Mouse (Mus musculus) hindbrain, embryonic 15.5 days (tissue): ENCODE results near the gene Foxe1. TPM values are rescaled to one million over a fixed set of nuclear protein-coding genes. Genes with fewer than 3 reads are reported as not detected.

ENCODE experiments used
- ATAC-seq: fragments of 200-750 bp; cut with Nextera tagmentation; 2 replicates; pipeline ENCODE4 v1.8.0; 2017; ENCODE audit warnings: low read depth, moderate number of reproducible peaks, moderate TSS enrichment; ENCODE audit not compliant: low FRiP score
- H3K27ac ChIP-seq: fragments of 300-500 bp; sonication (generic); replicated peaks from 2 replicates; pipeline ENCODE4 v1.5.1; 2015; ENCODE audit warnings: mild to moderate bottlenecking, inconsistent platforms
- H3K27me3 ChIP-seq: fragments of 300-500 bp; sonication (generic); 2 replicates; pipeline ENCODE4 v1.6.1; 2015; ENCODE audit warnings: control low read depth, inconsistent platforms
- H3K36me3 ChIP-seq: fragments of 300-500 bp; sonication (generic); 2 replicates; pipeline ENCODE4 v1.6.1; 2015; ENCODE audit warnings: control low read depth, inconsistent platforms
- H3K4me1 ChIP-seq: fragments of 300-500 bp; sonication (generic); replicated peaks from 2 replicates; pipeline ENCODE4 v1.6.1; 2015; ENCODE audit warnings: control low read depth, inconsistent platforms
- H3K4me2 ChIP-seq: fragments of 300-500 bp; sonication (generic); 2 replicates; pipeline ENCODE4 v1.6.1; 2015; ENCODE audit warnings: moderate library complexity, mild to moderate bottlenecking, inconsistent platforms
- H3K4me3 ChIP-seq: fragments of 300-500 bp; sonication (generic); 2 replicates; pipeline ENCODE4 v1.5.1; 2015; ENCODE audit warnings: mild to moderate bottlenecking, inconsistent platforms
- H3K9ac ChIP-seq: fragments of 300-500 bp; sonication (generic); 2 replicates; pipeline ENCODE4 v1.6.1; 2015; ENCODE audit warnings: inconsistent platforms
- H3K9me3 ChIP-seq: fragments of 300-500 bp; sonication (generic); 2 replicates; pipeline ENCODE4 v1.6.1; 2016; ENCODE audit warnings: control low read depth, inconsistent platforms
- WGBS: fragments of 180-500 bp; shearing (Covaris S2); methylation state at CpG from one replicate; pipeline ENCODE4 v1.1.7; 2015; 5-methylcytosine and 5-hydroxymethylcytosine counted together
- polyA plus RNA-seq: library from polyadenylated mRNA; unstranded; fragments of >200 nt; fragmentation: Nextera tagmentation; extraction: Ambion mirVana; gene quantifications from 2 replicates; pipeline ENCODE4 v1.2.1, GENCODE M21; 2015

The Foxe1 gene
- not detected in 2 replicates for polyA plus RNA-seq

- ATAC-seq, result no peak
- no peak within 1 kb of the TSS for H3K9ac ChIP-seq
These were observed at the start of gene Foxe1 for GRCm38 (mm10) chr4:46343596-46344260. Gene Foxe1, plus strand, starts transcription at chr4:46343609.

GRCm38 (mm10) chr4:46304071-46304470, 39.3 kb upstream of the Foxe1 start:
- peak overlapping the region; percentile 19 for H3K9ac ChIP-seq
- 7% methylated on average over 8 of the region's 8 CpGs for WGBS
- no peak for ATAC-seq
- no peaks in the 10 kb centered on the region for H3K36me3 ChIP-seq
- no peaks in the 10 kb centered on the region for H3K9me3 ChIP-seq
- peak overlapping the region; percentile 68 for H3K4me3 ChIP-seq
- H3K4me2 ChIP-seq, result peak overlapping the region; percentile 81
- peaks cover 11% of the 10 kb centered on the region for H3K4me1 ChIP-seq
- H3K27me3 ChIP-seq, result no peaks in the 10 kb centered on the region
- H3K27ac ChIP-seq, result peak overlapping the region; percentile 58; the same call in 1 of the 2 replicates

More at GRCm38 (mm10) chr4:46343596-46344260, at the start of gene Foxe1:
- Histone ChIP-seq H3K4me1 (peaks cover 21% of the 10 kb centered on the region), H3K4me2 (peak within 1 kb of the TSS; percentile 56), H3K36me3 (no peaks in the 10 kb centered on the region), H3K9me3 (no peaks in the 10 kb centered on the region), H3K4me3 (peak within 1 kb of the TSS; percentile 40), H3K27me3 (peaks cover 95% of the 10 kb centered on the region), H3K27ac (no peak within 1 kb of the TSS)
- WGBS, result under 1% methylated on average over 67 of the region's 70 CpGs

- WGBS, result under 1% methylated on average over 78 of the region's 78 CpGs
- H3K4me1 ChIP-seq, result peaks cover 11% of the 10 kb centered on the region
- H3K36me3 ChIP-seq, result no peaks in the 10 kb centered on the region
- peak; percentile 88 for ATAC-seq
- H3K9me3 ChIP-seq, result no peaks in the 10 kb centered on the region
- no peaks in the 10 kb centered on the region for H3K27me3 ChIP-seq
- H3K9ac ChIP-seq, result peak overlapping the region; percentile 80
- H3K4me3 ChIP-seq, result peak overlapping the region; percentile 68
- H3K4me2 ChIP-seq, result peak overlapping the region; percentile 81
- H3K27ac ChIP-seq, result peak overlapping the region; percentile 85
These were observed 38.5 kb upstream of the Foxe1 start for GRCm38 (mm10) chr4:46304757-46305384.

GRCm38 (mm10) chr4:46305436-46305835, 38.0 kb upstream of the Foxe1 start:
- no peaks in the 10 kb centered on the region for H3K27me3 ChIP-seq
- H3K36me3 ChIP-seq, result no peaks in the 10 kb centered on the region
- H3K4me2 ChIP-seq, result peak overlapping the region; percentile 81
- H3K9me3 ChIP-seq, result no peaks in the 10 kb centered on the region
- peak overlapping the region; percentile 80 for H3K9ac ChIP-seq
- WGBS, result 18% methylated on average over 7 of the region's 7 CpGs
- ATAC-seq, result no peak
- peak overlapping the region; percentile 85; the same call in 1 of the 2 replicates for H3K27ac ChIP-seq
- peaks cover 11% of the 10 kb centered on the region for H3K4me1 ChIP-seq
- H3K4me3 ChIP-seq, result peak overlapping the region; percentile 68

GRCm38 (mm10) chr4:46307341-46307740, 36.1 kb upstream of the Foxe1 start:
- no peaks in the 10 kb centered on the region for H3K27me3 ChIP-seq
- peaks cover 11% of the 10 kb centered on the region for H3K4me1 ChIP-seq

GRCm38 (mm10) chr4:46307869-46308268, 35.5 kb upstream of the Foxe1 start:
- H3K4me2 ChIP-seq, result no peak overlapping the region
- no peak overlapping the region for H3K9ac ChIP-seq
- H3K4me1 ChIP-seq, result peaks cover 11% of the 10 kb centered on the region
- no peaks in the 10 kb centered on the region for H3K27me3 ChIP-seq
- no peak for ATAC-seq
- H3K36me3 ChIP-seq, result no peaks in the 10 kb centered on the region
- H3K9me3 ChIP-seq, result no peaks in the 10 kb centered on the region
- 86% methylated on average over 7 of the region's 7 CpGs for WGBS
- no peak overlapping the region for H3K4me3 ChIP-seq
- H3K27ac ChIP-seq, result no peak overlapping the region

More at GRCm38 (mm10) chr4:46307341-46307740, 36.1 kb upstream of the Foxe1 start:
- no peaks in the 10 kb centered on the region for H3K9me3 ChIP-seq
- no peak overlapping the region for H3K27ac ChIP-seq
- no peaks in the 10 kb centered on the region for H3K36me3 ChIP-seq
- 56% methylated on average over 9 of the region's 9 CpGs for WGBS
- no peak overlapping the region for H3K4me2 ChIP-seq
- no peak for ATAC-seq
- H3K9ac ChIP-seq, result no peak overlapping the region
- H3K4me3 ChIP-seq, result no peak overlapping the region

- no peak overlapping the region for H3K27ac ChIP-seq
- 72% methylated on average over 2 of the region's 2 CpGs for WGBS
- H3K9ac ChIP-seq, result no peak overlapping the region
- no peaks in the 10 kb centered on the region for H3K4me1 ChIP-seq
- H3K4me2 ChIP-seq, result no peak overlapping the region
- H3K27me3 ChIP-seq, result no peaks in the 10 kb centered on the region
- no peaks in the 10 kb centered on the region for H3K9me3 ChIP-seq
- no peak overlapping the region for H3K4me3 ChIP-seq
- no peak for ATAC-seq
- no peaks in the 10 kb centered on the region for H3K36me3 ChIP-seq
These were observed 31.8 kb upstream of the Foxe1 start for GRCm38 (mm10) chr4:46311631-46312030.

- Histone ChIP-seq H3K4me3 (no peak overlapping the region), H3K4me2 (no peak overlapping the region), H3K9me3 (no peaks in the 10 kb centered on the region), H3K4me1 (0 out of 2 replicates have a peak, but pooled peaks cover 3% of the 10 kb centered on the region), H3K27me3 (peaks cover 6% of the 10 kb centered on the region; the same call in 1 of the 2 replicates), H3K36me3 (no peaks in the 10 kb centered on the region), H3K27ac (no peak overlapping the region; the same call in 1 of the 2 replicates), H3K9ac (no peak overlapping the region)
- WGBS, result 75% methylated on average over 13 of the region's 13 CpGs
- ATAC-seq, result no peak
These were observed 21.5 kb upstream of the Foxe1 start for GRCm38 (mm10) chr4:46321730-46322389.

- Histone ChIP-seq H3K9ac (no peak overlapping the region), H3K9me3 (no peaks in the 10 kb centered on the region), H3K27me3 (peaks cover 6% of the 10 kb centered on the region; the same call in 1 of the 2 replicates), H3K4me3 (no peak overlapping the region), H3K36me3 (no peaks in the 10 kb centered on the region), H3K4me2 (no peak overlapping the region), H3K27ac (no peak overlapping the region), H3K4me1 (0 out of 2 replicates have a peak, but pooled peaks cover 3% of the 10 kb centered on the region)
- no peak for ATAC-seq
- WGBS, result 84% methylated on average over 4 of the region's 4 CpGs
These were observed 20.7 kb upstream of the Foxe1 start for GRCm38 (mm10) chr4:46322715-46323114.

GRCm38 (mm10) chr4:46328906-46329305, 14.5 kb upstream of the Foxe1 start:
- no peak overlapping the region for H3K27ac ChIP-seq
- H3K4me1 ChIP-seq, result no peaks in the 10 kb centered on the region
- no peaks in the 10 kb centered on the region for H3K36me3 ChIP-seq
- no peak overlapping the region for H3K4me2 ChIP-seq
- H3K4me3 ChIP-seq, result no peak overlapping the region
- no peaks in the 10 kb centered on the region for H3K9me3 ChIP-seq
- peak; percentile 30; the same call in 1 of the 2 replicates for ATAC-seq
- H3K27me3 ChIP-seq, result 0 out of 2 replicates have a peak, but pooled peaks cover 3% of the 10 kb centered on the region
- no peak overlapping the region for H3K9ac ChIP-seq
- WGBS, result 22% methylated on average over 3 of the region's 3 CpGs

GRCm38 (mm10) chr4:46335846-46336245, 7.6 kb upstream of the Foxe1 start:
- Histone ChIP-seq H3K27ac (no peak overlapping the region), H3K9me3 (no peaks in the 10 kb centered on the region), H3K4me1 (peaks cover 4% of the 10 kb centered on the region; the same call in 1 of the 2 replicates), H3K4me2 (no peak overlapping the region), H3K36me3 (no peaks in the 10 kb centered on the region), H3K9ac (no peak overlapping the region), H3K4me3 (no peak overlapping the region), H3K27me3 (peaks cover 57% of the 10 kb centered on the region)
- 30% methylated on average over 1 of the region's 1 CpGs for WGBS
- ATAC-seq, result no peak

- Histone ChIP-seq H3K27ac (no peak overlapping the region), H3K36me3 (no peaks in the 10 kb centered on the region), H3K9me3 (no peaks in the 10 kb centered on the region), H3K9ac (no peak overlapping the region), H3K27me3 (peaks cover 75% of the 10 kb centered on the region), H3K4me2 (no peak overlapping the region), H3K4me3 (no peak overlapping the region), H3K4me1 (peaks cover 10% of the 10 kb centered on the region; the same call in 1 of the 2 replicates)
- ATAC-seq, result no peak
- WGBS, result 4% methylated on average over 3 of the region's 3 CpGs
These were observed 5.4 kb upstream of the Foxe1 start for GRCm38 (mm10) chr4:46337990-46338389.
